Mouse (Mus musculus): Measurements from ENCODE around the gene Zfp691. TPM values are rescaled to one million over a fixed set of nuclear protein-coding genes. Genes with fewer than 3 reads are reported as not detected.
A peak's percentile ranks its signal among the peaks of the same experiment; 100 is the strongest.

Gene Zfp691
- polyA plus RNA-seq, 1 experiment from 2014 or later, result 7.8 TPM

MicroRNAs encoded within 50 kb of the gene (microRNA counts, 519-probe panel; counts per million panel counts)
- 2,045 counts per million, percentile 19 among the panel's probes with 10 or more counts for microRNA mmu-miR-1957

Small RNA genes within 50 kb of the gene (microRNA-seq; reads per million reads assigned to microRNA genes)
- gene Mir1957a, result not detected

Other genes with a start within 250 kb of the Zfp691 start
- gene Olfr1328, start 235.6 kb downstream of the Zfp691 start, polyA plus RNA-seq (2015; fragmentation: Nextera tagmentation; extraction: Ambion mirVana), result not detected in 2 replicates
- not detected in 2 replicates for gene Lao1, start 212.6 kb downstream of the Zfp691 start, polyA plus RNA-seq (2015; fragmentation: Nextera tagmentation; extraction: Ambion mirVana)
- 83.6 and 87.2 TPM in 2 replicates for gene Slc2a1, start 65.5 kb downstream of the Zfp691 start, polyA plus RNA-seq (2015; fragmentation: Nextera tagmentation; extraction: Ambion mirVana)
- 1.5 and 2.2 TPM in 2 replicates for gene Ermap, start 15.8 kb upstream of the Zfp691 start, polyA plus RNA-seq (2015; fragmentation: Nextera tagmentation; extraction: Ambion mirVana)
- gene Svbp, start 21.1 kb upstream of the Zfp691 start, polyA plus RNA-seq (2015; fragmentation: Nextera tagmentation; extraction: Ambion mirVana), result 112 and 125 TPM in 2 replicates
- gene Tmem269, start 44.0 kb upstream of the Zfp691 start, polyA plus RNA-seq (2015; fragmentation: Nextera tagmentation; extraction: Ambion mirVana), result not detected in 2 replicates
- 34.4 and 40.8 TPM in 2 replicates for gene AU022252, start 58.5 kb upstream of the Zfp691 start, polyA plus RNA-seq (2015; fragmentation: Nextera tagmentation; extraction: Ambion mirVana)
- 38.0 and 38.4 TPM in 2 replicates for gene P3h1, start 58.7 kb upstream of the Zfp691 start, polyA plus RNA-seq (2015; fragmentation: Nextera tagmentation; extraction: Ambion mirVana)
- gene Cldn19, start 81.2 kb upstream of the Zfp691 start, polyA plus RNA-seq (2015; fragmentation: Nextera tagmentation; extraction: Ambion mirVana), result not detected in 2 replicates
- 635 and 678 TPM in 2 replicates for gene Ybx1, start 120.4 kb upstream of the Zfp691 start, polyA plus RNA-seq (2015; fragmentation: Nextera tagmentation; extraction: Ambion mirVana)
- gene Ppih, start 146.4 kb upstream of the Zfp691 start, polyA plus RNA-seq (2015; fragmentation: Nextera tagmentation; extraction: Ambion mirVana), result 102 and 115 TPM in 2 replicates
- gene Ccdc30, start 241.3 kb upstream of the Zfp691 start, polyA plus RNA-seq (2015; fragmentation: Nextera tagmentation; extraction: Ambion mirVana), result 5.2 and 5.6 TPM in 2 replicates
- gene Ppcs, start 248.2 kb upstream of the Zfp691 start, polyA plus RNA-seq (2015; fragmentation: Nextera tagmentation; extraction: Ambion mirVana), result 35.1 and 36.2 TPM in 2 replicates
- gene Zmynd12, start 248.6 kb upstream of the Zfp691 start, polyA plus RNA-seq (2015; fragmentation: Nextera tagmentation; extraction: Ambion mirVana), result 0.59 and 0.68 TPM in 2 replicates